Mouse (Mus musculus): Measurements from ENCODE around the gene Gp6.

DNA sequence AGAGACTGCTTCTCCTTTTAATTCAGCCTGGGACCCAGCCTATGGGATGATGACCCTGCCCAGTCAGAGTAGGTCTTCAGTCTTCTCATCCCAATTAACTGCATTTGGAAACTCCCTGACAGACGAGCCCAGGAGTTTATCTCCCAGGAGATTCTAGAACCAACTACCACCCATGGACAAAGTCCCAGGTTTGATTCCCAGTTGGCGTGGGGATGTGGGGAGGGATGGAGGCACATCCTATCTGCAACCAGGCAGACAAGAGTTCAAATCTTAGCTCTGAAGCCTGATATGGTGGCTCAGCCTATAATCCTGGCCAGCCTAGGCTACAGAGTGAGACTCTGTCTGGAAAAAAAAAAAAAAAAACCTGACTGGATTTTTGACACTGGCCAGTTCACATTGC lies 40.2 kb upstream of the Gp6 start:
- TF ChIP-seq POLR2A (IDR thresholded peaks at IDR 0.05; ENCODE audit: extremely low read depth, insufficient read depth, low read length) (no peak), CTCF (IDR thresholded peaks at IDR 0.05; ENCODE audit: low read depth, low read length) (no peak)

All from liver, adult 2 months (tissue).